Mouse (Mus musculus): ENCODE data around the gene Agap1.

The Agap1 gene

GRCm38 (mm10) chr1:89576174-89576890, 121.7 kb downstream of the Agap1 start:
- no peak for DNase-seq (ENCODE audit: low spot score in 2 of 2)

GRCm38 (mm10) chr1:89576985-89577384, 122.4 kb downstream of the Agap1 start:
- no peak for DNase-seq (ENCODE audit: low spot score in 2 of 2)

GRCm38 (mm10) chr1:89580031-89580998, 125.7 kb downstream of the Agap1 start:
- DNase-seq (ENCODE audit: low spot score in 2 of 2) = peak; percentile 66 to 68

GRCm38 (mm10) chr1:89580999-89581765, 126.6 kb downstream of the Agap1 start:
- peak in 1 of 2 experiments; percentile 70 for DNase-seq (ENCODE audit: low spot score in 2 of 2)

GRCm38 (mm10) chr1:89581766-89582125, 127.1 kb downstream of the Agap1 start:
- DNase-seq (ENCODE audit: low spot score in 2 of 2) = no peak

GRCm38 (mm10) chr1:89583369-89583768, 128.8 kb downstream of the Agap1 start:
- DNase-seq (ENCODE audit: low spot score in 2 of 2) = no peak

GRCm38 (mm10) chr1:89586991-89587683, 132.5 kb downstream of the Agap1 start:
- no peak for DNase-seq (ENCODE audit: low spot score in 2 of 2)

- DNase-seq (ENCODE audit: low spot score in 2 of 2) = no peak
Measured at GRCm38 (mm10) chr1:89588154-89588553, 133.5 kb downstream of the Agap1 start.

- DNase-seq (ENCODE audit: low spot score in 2 of 2) = no peak
Measured at GRCm38 (mm10) chr1:89590994-89591393, 136.4 kb downstream of the Agap1 start.

- DNase-seq (ENCODE audit: low spot score in 2 of 2) = no peak
Measured at GRCm38 (mm10) chr1:89593219-89593618, 138.6 kb downstream of the Agap1 start.

GRCm38 (mm10) chr1:89594999-89595398, 140.4 kb downstream of the Agap1 start:
- DNase-seq (ENCODE audit: low spot score in 2 of 2) = no peak

- DNase-seq (ENCODE audit: low spot score in 2 of 2) = no peak
Measured at GRCm38 (mm10) chr1:89595421-89595820, 140.8 kb downstream of the Agap1 start.

- DNase-seq (ENCODE audit: low spot score in 2 of 2) = no peak
Measured at GRCm38 (mm10) chr1:89596223-89596622, 141.6 kb downstream of the Agap1 start.

GRCm38 (mm10) chr1:89598906-89599305, 144.3 kb downstream of the Agap1 start:
- DNase-seq (ENCODE audit: low spot score in 2 of 2) = no peak

GRCm38 (mm10) chr1:89599983-89600741, 145.6 kb downstream of the Agap1 start:
- no peak for DNase-seq (ENCODE audit: low spot score in 2 of 2)

GRCm38 (mm10) chr1:89601349-89601748, 146.7 kb downstream of the Agap1 start:
- no peak for DNase-seq (ENCODE audit: low spot score in 2 of 2)

GRCm38 (mm10) chr1:89602879-89603278, 148.3 kb downstream of the Agap1 start:
- DNase-seq (ENCODE audit: low spot score in 2 of 2) = no peak

- peak; percentile 41 to 52 for DNase-seq (ENCODE audit: low spot score in 2 of 2)
Measured at GRCm38 (mm10) chr1:89606612-89607011, 152.0 kb downstream of the Agap1 start.

GRCm38 (mm10) chr1:89608766-89609165, 154.2 kb downstream of the Agap1 start:
- DNase-seq (ENCODE audit: low spot score in 2 of 2) = no peak

- no peak for DNase-seq (ENCODE audit: low spot score in 2 of 2)
Measured at GRCm38 (mm10) chr1:89609964-89610363, 155.4 kb downstream of the Agap1 start.

- DNase-seq (ENCODE audit: low spot score in 2 of 2) = no peak
Measured at GRCm38 (mm10) chr1:89611521-89611920, 156.9 kb downstream of the Agap1 start.

Measured in urinary bladder, adult 18-20 months (tissue).